Mouse (Mus musculus): ENCODE measurements at regions not wholly inside any gene's neighbourhood (a gene's known extent, or its start where the extent isn't known, plus 50 kb on each side); places are given as distances from the start of the nearest gene placed in this dataset.

DNA sequence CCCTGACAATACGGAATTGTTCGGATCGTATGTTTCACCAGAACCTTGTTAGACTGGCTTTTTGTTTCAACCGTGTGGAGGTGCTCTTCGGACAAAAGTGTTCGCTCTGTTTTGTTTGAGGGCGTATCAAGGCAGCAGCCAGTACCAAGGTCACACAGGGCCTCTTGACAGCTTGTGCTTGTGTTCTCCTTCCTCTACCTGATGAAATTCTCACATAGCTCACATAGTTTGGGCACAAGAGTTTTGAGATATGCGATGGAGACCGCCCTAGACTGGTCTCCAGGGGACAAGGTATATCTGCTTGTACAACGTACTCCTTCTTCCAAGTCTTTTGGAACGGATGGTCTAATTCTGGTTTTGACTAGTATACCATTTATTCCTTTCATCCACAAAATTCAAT is 70.9 kb upstream of the Hmga2 start:
- TF ChIP-seq POLR2A (IDR thresholded peaks at IDR 0.05; ENCODE audit: borderline replicate concordance, low read depth, low read length) (no peak), CTCF (IDR thresholded peaks at IDR 0.05; ENCODE audit: low read depth, low read length) (no peak)
